Mouse (Mus musculus) neural tube, embryonic 11.5 days (tissue): ENCODE measurements at regions not wholly inside any gene's neighbourhood (a gene's known extent, or its start where the extent isn't known, plus 50 kb on each side); places are given as distances from the start of the nearest gene placed in this dataset.
A peak's percentile ranks its signal among the peaks of the same experiment; 100 is the strongest.

Experiments
- ATAC-seq: fragments of 200-750 bp; cut with Nextera tagmentation; 2 replicates; pipeline ENCODE4 v1.8.0; 2017; ENCODE audit warnings: moderate number of reproducible peaks, mild to moderate bottlenecking, moderate TSS enrichment, moderate library complexity; ENCODE audit not compliant: insufficient read depth, low FRiP score, low TSS enrichment
- DNase-seq: peaks from one replicate; pipeline ENCODE4 v3.0.0-alpha.2; 2015; ENCODE audit warnings: low spot score
- H3K27ac ChIP-seq: fragments of 300-500 bp; sonication (generic); 2 replicates; pipeline ENCODE4 v1.5.1; 2014; ENCODE audit warnings: low read depth, mild to moderate bottlenecking, low read length
- H3K27me3 ChIP-seq: fragments of 300-500 bp; sonication (generic); 2 replicates; pipeline ENCODE4 v1.6.1; 2014; ENCODE audit warnings: mild to moderate bottlenecking, low read length, mixed read lengths; ENCODE audit not compliant: control insufficient read depth, insufficient read depth
- H3K36me3 ChIP-seq: fragments of 300-500 bp; sonication (generic); 2 replicates; pipeline ENCODE4 v1.6.1; 2014; ENCODE audit warnings: mild to moderate bottlenecking, low read length, moderate library complexity, mixed read lengths; ENCODE audit not compliant: control insufficient read depth, insufficient read depth
- H3K4me1 ChIP-seq: fragments of 300-500 bp; sonication (generic); 2 replicates; pipeline ENCODE4 v1.6.1; 2014; ENCODE audit warnings: low read length, mixed read lengths; ENCODE audit not compliant: control insufficient read depth, insufficient read depth
- H3K4me2 ChIP-seq: fragments of 300-500 bp; sonication (generic); 2 replicates; pipeline ENCODE4 v1.6.1; 2014; ENCODE audit warnings: low read depth, mild to moderate bottlenecking, moderate library complexity
- H3K4me3 ChIP-seq: fragments of 300-500 bp; sonication (generic); 2 replicates; pipeline ENCODE4 v1.5.1; 2014; ENCODE audit warnings: low read depth, low read length
- H3K9ac ChIP-seq: fragments of 300-500 bp; sonication (generic); 2 replicates; pipeline ENCODE4 v1.6.1; 2014; ENCODE audit warnings: mild to moderate bottlenecking, low read length
- H3K9me3 ChIP-seq: fragments of 300-500 bp; sonication (generic); 2 replicates; pipeline ENCODE4 v1.6.1; 2016; ENCODE audit warnings: low read length; ENCODE audit not compliant: control insufficient read depth
- WGBS: fragments of 180-500 bp; shearing (Covaris S2); extraction: QIAGEN DNeasy Blood & Tissue Kit; methylation state at CpG from one replicate; pipeline ENCODE4 v1.1.7; 2014; 5-methylcytosine and 5-hydroxymethylcytosine counted together

- H3K4me2 ChIP-seq: no peak overlapping the region
- H3K4me3 ChIP-seq: no peak overlapping the region
- no peaks in the 10 kb centered on the region for H3K4me1 ChIP-seq
- H3K27ac ChIP-seq: no peak overlapping the region
- DNase-seq (no peak), ATAC-seq (no peak)
- no peaks in the 10 kb centered on the region for H3K36me3 ChIP-seq
- H3K9ac ChIP-seq: no peak overlapping the region
- WGBS: 87% methylated on average over 4 of the region's 4 CpGs
- H3K27me3 ChIP-seq: no peaks in the 10 kb centered on the region
- no peaks in the 10 kb centered on the region for H3K9me3 ChIP-seq
Observed at GRCm38 (mm10) chr13:47716265-47716664, 544.8 kb upstream of the Id4 start.

- H3K27me3 ChIP-seq: no peaks in the 10 kb centered on the region
- no peak overlapping the region for H3K4me2 ChIP-seq
- no peak for DNase-seq
- H3K9ac ChIP-seq: no peak overlapping the region
- ATAC-seq: no peak
- no peaks in the 10 kb centered on the region for H3K36me3 ChIP-seq
- no peak overlapping the region for H3K27ac ChIP-seq
- 91% methylated on average over 2 of the region's 2 CpGs for WGBS
- no peaks in the 10 kb centered on the region for H3K9me3 ChIP-seq
- no peak overlapping the region for H3K4me3 ChIP-seq
- no peaks in the 10 kb centered on the region for H3K4me1 ChIP-seq
Observed at GRCm38 (mm10) chr13:47720645-47721044, 540.4 kb upstream of the Id4 start.

GRCm38 (mm10) chr13:47734415-47734814 is 526.6 kb upstream of the Id4 start:
- H3K4me2 ChIP-seq: no peak overlapping the region

DNA sequence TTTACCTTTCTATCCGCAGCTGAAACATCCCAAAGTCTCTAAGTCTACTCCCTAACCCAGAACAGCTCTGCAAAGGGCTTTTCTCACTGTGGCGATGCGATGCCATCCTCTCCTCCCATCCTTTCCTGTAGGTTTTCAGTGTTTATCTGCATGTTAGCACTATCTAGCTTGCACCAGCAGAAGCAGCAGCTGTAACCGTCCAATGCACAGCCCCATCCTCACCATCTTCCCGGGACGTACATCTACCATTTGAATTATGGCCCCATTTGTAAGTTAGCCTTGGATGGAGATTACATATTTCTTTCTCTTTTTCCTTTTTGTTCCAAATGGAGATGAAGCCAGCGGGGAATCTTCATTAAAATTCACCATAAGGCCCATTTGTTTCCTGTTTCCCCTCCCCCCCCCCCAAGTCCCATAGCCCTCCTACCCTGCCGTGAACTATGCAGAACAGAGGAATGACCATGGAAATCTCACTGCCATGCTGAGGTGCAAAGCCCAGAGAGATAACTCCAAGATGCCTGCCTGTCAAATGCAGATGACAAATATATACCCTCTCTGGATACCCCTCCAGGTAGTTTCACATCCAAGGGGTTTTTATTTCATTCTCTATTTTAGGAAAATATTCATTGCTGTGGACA is 525.5 kb upstream of the Id4 start:
- H3K9me3 ChIP-seq: no peaks in the 10 kb centered on the region
- no peak overlapping the region for H3K27ac ChIP-seq
- 63% methylated on average over 8 of the region's 8 CpGs for WGBS
- H3K27me3 ChIP-seq: no peaks in the 10 kb centered on the region
- no peaks in the 10 kb centered on the region for H3K36me3 ChIP-seq
- H3K4me3 ChIP-seq: no peak overlapping the region
- no peak overlapping the region for H3K9ac ChIP-seq
- no peak for ATAC-seq
- no peak for DNase-seq
- H3K4me2 ChIP-seq: no peak overlapping the region
- no peaks in the 10 kb centered on the region for H3K4me1 ChIP-seq

More at GRCm38 (mm10) chr13:47734415-47734814, 526.6 kb upstream of the Id4 start:
- no peaks in the 10 kb centered on the region for H3K36me3 ChIP-seq
- DNase-seq (no peak), ATAC-seq (no peak)
- H3K4me3 ChIP-seq: no peak overlapping the region
- no peaks in the 10 kb centered on the region for H3K27me3 ChIP-seq
- no peaks in the 10 kb centered on the region for H3K4me1 ChIP-seq
- no peak overlapping the region for H3K9ac ChIP-seq
- WGBS: 66% methylated on average over 1 of the region's 1 CpGs
- no peak overlapping the region for H3K27ac ChIP-seq
- H3K9me3 ChIP-seq: no peaks in the 10 kb centered on the region

- no peak for ATAC-seq
- H3K4me2 ChIP-seq: no peak overlapping the region
Observed at GRCm38 (mm10) chr13:47748906-47749305, 512.1 kb upstream of the Id4 start.

GRCm38 (mm10) chr13:47751033-47751432 is 510.0 kb upstream of the Id4 start:
- H3K27ac ChIP-seq: no peak overlapping the region
- no peak overlapping the region for H3K4me3 ChIP-seq
- no peak overlapping the region for H3K9ac ChIP-seq
- no peak overlapping the region for H3K4me2 ChIP-seq
- no peak for DNase-seq
- 73% methylated on average over 2 of the region's 2 CpGs for WGBS
- ATAC-seq: no peak
- no peaks in the 10 kb centered on the region for H3K4me1 ChIP-seq
- H3K27me3 ChIP-seq: no peaks in the 10 kb centered on the region
- H3K9me3 ChIP-seq: no peaks in the 10 kb centered on the region
- H3K36me3 ChIP-seq: no peaks in the 10 kb centered on the region

More at GRCm38 (mm10) chr13:47748906-47749305, 512.1 kb upstream of the Id4 start:
- no peak overlapping the region for H3K4me3 ChIP-seq
- H3K9me3 ChIP-seq: no peaks in the 10 kb centered on the region
- no peak overlapping the region for H3K9ac ChIP-seq
- no peak overlapping the region for H3K27ac ChIP-seq
- no peak for DNase-seq
- no peaks in the 10 kb centered on the region for H3K4me1 ChIP-seq
- no peaks in the 10 kb centered on the region for H3K27me3 ChIP-seq
- no peaks in the 10 kb centered on the region for H3K36me3 ChIP-seq

GRCm38 (mm10) chr13:47764802-47765597 is 496.0 kb upstream of the Id4 start:
- H3K4me3 ChIP-seq: no peak overlapping the region
- H3K27me3 ChIP-seq: no peaks in the 10 kb centered on the region
- no peak overlapping the region for H3K27ac ChIP-seq
- H3K4me2 ChIP-seq: no peak overlapping the region
- H3K9ac ChIP-seq: no peak overlapping the region
- DNase-seq: peak; percentile 12
- 63% methylated on average over 16 of the region's 16 CpGs for WGBS
- H3K36me3 ChIP-seq: no peaks in the 10 kb centered on the region
- no peaks in the 10 kb centered on the region for H3K9me3 ChIP-seq
- no peaks in the 10 kb centered on the region for H3K4me1 ChIP-seq
- no peak for ATAC-seq

DNA sequence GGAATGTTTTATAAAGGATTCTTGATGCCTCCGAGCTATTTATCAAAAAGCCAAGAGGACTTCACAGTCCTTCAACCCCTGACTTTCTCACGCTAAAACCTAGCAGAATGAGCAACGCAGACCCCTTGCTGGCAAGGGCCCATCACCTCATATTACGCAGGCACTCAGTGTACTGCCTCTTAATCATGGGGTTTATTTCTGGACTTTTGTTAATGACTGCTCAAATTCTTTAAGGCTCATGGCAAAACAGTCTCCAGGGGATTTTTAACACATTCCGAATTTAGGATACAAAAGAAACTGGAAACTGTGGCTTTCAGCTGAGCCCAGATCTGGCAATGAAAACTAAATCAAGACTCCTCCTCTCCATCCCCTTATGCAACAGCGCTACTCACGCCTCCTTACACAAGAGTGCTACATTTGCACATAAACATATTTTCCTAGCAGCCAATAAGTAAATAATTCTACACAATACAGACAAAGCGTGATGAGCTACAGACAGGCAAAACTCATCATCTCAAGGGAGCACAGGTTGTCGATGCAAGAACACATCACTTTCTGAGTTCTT is 492.0 kb upstream of the Id4 start:
- DNase-seq (no peak), ATAC-seq (no peak)
- Histone ChIP-seq H3K9ac (no peak overlapping the region), H3K4me3 (no peak overlapping the region), H3K4me1 (no peaks in the 10 kb centered on the region), H3K27me3 (no peaks in the 10 kb centered on the region), H3K4me2 (no peak overlapping the region), H3K9me3 (no peaks in the 10 kb centered on the region), H3K27ac (no peak overlapping the region), H3K36me3 (no peaks in the 10 kb centered on the region)
- 91% methylated on average over 9 of the region's 9 CpGs for WGBS
